Mouse (Mus musculus): ENCODE measurements around the gene Fhod1. TPM values are rescaled to one million over a fixed set of nuclear protein-coding genes. Genes with fewer than 3 reads are reported as not detected.
A peak's percentile ranks its signal among the peaks of the same experiment; 100 is the strongest.

The Fhod1 gene
- polyA plus RNA-seq, 1 experiment: 13.0 TPM

GRCm38 (mm10) chr8:105288958-105289732 is 58.6 kb downstream of the Fhod1 start:
- no peaks in the 10 kb centered on the region for H3K9me3 ChIP-seq (replicated peaks; ENCODE audit: control insufficient read depth, insufficient read depth, low read length, poor library complexity, severe bottlenecking)
- H3K36me3 ChIP-seq (ENCODE audit: control insufficient read depth, insufficient read depth, low read length, poor library complexity, severe bottlenecking): no peaks in the 10 kb centered on the region
- H3K27me3 ChIP-seq (ENCODE audit: control insufficient read depth, insufficient read depth, low read length, poor library complexity, severe bottlenecking): no peaks in the 10 kb centered on the region
- peak overlapping the region; percentile 55; the same call in 1 of the 2 replicates for H3K9ac ChIP-seq (ENCODE audit: low read depth, poor library complexity, severe bottlenecking)
- H3K27ac ChIP-seq (ENCODE audit: insufficient read depth, low read length): peak overlapping the region; percentile 51; the same call in 1 of the 2 replicates
- peak overlapping the region; percentile 83 for H3K4me3 ChIP-seq (ENCODE audit: low read depth, low read length)
- TF ChIP-seq EP300 (IDR thresholded peaks at IDR 0.05; ENCODE audit: insufficient read depth, low read depth, low read length) (no peak), POLR2A (IDR thresholded peaks at IDR 0.05; ENCODE audit: insufficient read depth, low read length) (peak; percentile 58)
- peaks cover 2% of the 10 kb centered on the region for H3K4me1 ChIP-seq (ENCODE audit: control insufficient read depth, insufficient read depth, low read length)

- H3K4me1 ChIP-seq (ENCODE audit: control insufficient read depth, insufficient read depth, low read length): peaks cover 2% of the 10 kb centered on the region
- no peaks in the 10 kb centered on the region for H3K36me3 ChIP-seq (ENCODE audit: control insufficient read depth, insufficient read depth, low read length, poor library complexity, severe bottlenecking)
- no peak overlapping the region for H3K4me3 ChIP-seq (ENCODE audit: low read depth, low read length)
- no peaks in the 10 kb centered on the region for H3K9me3 ChIP-seq (replicated peaks; ENCODE audit: control insufficient read depth, insufficient read depth, low read length, poor library complexity, severe bottlenecking)
- H3K27ac ChIP-seq (ENCODE audit: insufficient read depth, low read length): no peak overlapping the region
- no peak for TF ChIP-seq CTCF (IDR thresholded peaks at IDR 0.05; ENCODE audit: low read depth, low read length)
- TF ChIP-seq EP300 (IDR thresholded peaks at IDR 0.05; ENCODE audit: insufficient read depth, low read depth, low read length): no peak
- TF ChIP-seq POLR2A (IDR thresholded peaks at IDR 0.05; ENCODE audit: insufficient read depth, low read length): no peak
- no peak overlapping the region for H3K9ac ChIP-seq (ENCODE audit: low read depth, poor library complexity, severe bottlenecking)
- no peaks in the 10 kb centered on the region for H3K27me3 ChIP-seq (ENCODE audit: control insufficient read depth, insufficient read depth, low read length, poor library complexity, severe bottlenecking)
Measured at GRCm38 (mm10) chr8:105288231-105288630, 59.5 kb downstream of the Fhod1 start.

GRCm38 (mm10) chr8:105286907-105287306 is 60.8 kb downstream of the Fhod1 start:
- H3K27me3 ChIP-seq (ENCODE audit: control insufficient read depth, insufficient read depth, low read length, poor library complexity, severe bottlenecking): no peaks in the 10 kb centered on the region
- H3K27ac ChIP-seq (ENCODE audit: insufficient read depth, low read length): no peak overlapping the region
- TF ChIP-seq EP300 (IDR thresholded peaks at IDR 0.05; ENCODE audit: insufficient read depth, low read depth, low read length) (no peak), CTCF (IDR thresholded peaks at IDR 0.05; ENCODE audit: low read depth, low read length) (no peak), POLR2A (IDR thresholded peaks at IDR 0.05; ENCODE audit: insufficient read depth, low read length) (no peak)
- no peaks in the 10 kb centered on the region for H3K36me3 ChIP-seq (ENCODE audit: control insufficient read depth, insufficient read depth, low read length, poor library complexity, severe bottlenecking)
- peaks cover 2% of the 10 kb centered on the region for H3K4me1 ChIP-seq (ENCODE audit: control insufficient read depth, insufficient read depth, low read length)
- no peak overlapping the region for H3K4me3 ChIP-seq (ENCODE audit: low read depth, low read length)
- H3K9ac ChIP-seq (ENCODE audit: low read depth, poor library complexity, severe bottlenecking): no peak overlapping the region
- H3K9me3 ChIP-seq (replicated peaks; ENCODE audit: control insufficient read depth, insufficient read depth, low read length, poor library complexity, severe bottlenecking): no peaks in the 10 kb centered on the region

DNA sequence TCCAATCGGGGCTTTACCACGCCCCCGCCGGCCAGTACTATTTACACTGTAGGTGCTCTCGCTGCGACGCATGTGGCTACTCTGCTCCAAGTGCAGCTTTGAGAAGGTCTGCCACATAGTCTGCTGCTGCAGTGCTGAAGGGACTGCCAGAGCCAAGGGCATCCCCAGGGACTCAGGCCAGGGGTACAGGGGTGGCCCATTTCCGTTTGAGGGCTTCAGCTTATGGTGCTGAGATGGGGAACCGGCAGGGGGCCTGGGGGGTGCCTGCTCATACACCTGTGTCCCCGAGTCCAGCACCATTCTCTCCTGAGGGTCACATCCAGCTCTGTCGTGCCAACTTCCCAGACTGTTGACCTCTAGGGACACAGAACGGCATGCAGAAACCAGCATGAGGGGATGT is 62.2 kb downstream of the Fhod1 start:
- H3K4me3 ChIP-seq (ENCODE audit: low read depth, low read length): no peak overlapping the region
- no peak overlapping the region for H3K27ac ChIP-seq (ENCODE audit: insufficient read depth, low read length)
- H3K36me3 ChIP-seq (ENCODE audit: control insufficient read depth, insufficient read depth, low read length, poor library complexity, severe bottlenecking): no peaks in the 10 kb centered on the region
- no peak for TF ChIP-seq POLR2A (IDR thresholded peaks at IDR 0.05; ENCODE audit: insufficient read depth, low read length)
- no peak for TF ChIP-seq CTCF (IDR thresholded peaks at IDR 0.05; ENCODE audit: low read depth, low read length)
- no peak for TF ChIP-seq EP300 (IDR thresholded peaks at IDR 0.05; ENCODE audit: insufficient read depth, low read depth, low read length)
- H3K9ac ChIP-seq (ENCODE audit: low read depth, poor library complexity, severe bottlenecking): no peak overlapping the region
- H3K27me3 ChIP-seq (ENCODE audit: control insufficient read depth, insufficient read depth, low read length, poor library complexity, severe bottlenecking): no peaks in the 10 kb centered on the region
- no peaks in the 10 kb centered on the region for H3K9me3 ChIP-seq (replicated peaks; ENCODE audit: control insufficient read depth, insufficient read depth, low read length, poor library complexity, severe bottlenecking)
- H3K4me1 ChIP-seq (ENCODE audit: control insufficient read depth, insufficient read depth, low read length): peaks cover 2% of the 10 kb centered on the region

- no peak overlapping the region for H3K27ac ChIP-seq (ENCODE audit: insufficient read depth, low read length)
- no peaks in the 10 kb centered on the region for H3K27me3 ChIP-seq (ENCODE audit: control insufficient read depth, insufficient read depth, low read length, poor library complexity, severe bottlenecking)
- H3K4me1 ChIP-seq (ENCODE audit: control insufficient read depth, insufficient read depth, low read length): peaks cover 2% of the 10 kb centered on the region
- H3K4me3 ChIP-seq (ENCODE audit: low read depth, low read length): peak overlapping the region; percentile 34
- no peak overlapping the region for H3K9ac ChIP-seq (ENCODE audit: low read depth, poor library complexity, severe bottlenecking)
- H3K36me3 ChIP-seq (ENCODE audit: control insufficient read depth, insufficient read depth, low read length, poor library complexity, severe bottlenecking): no peaks in the 10 kb centered on the region
- TF ChIP-seq EP300 (IDR thresholded peaks at IDR 0.05; ENCODE audit: insufficient read depth, low read depth, low read length): peak; percentile 69; the same call in 1 of the 2 replicates
- no peak for TF ChIP-seq POLR2A (IDR thresholded peaks at IDR 0.05; ENCODE audit: insufficient read depth, low read length)
- TF ChIP-seq CTCF (IDR thresholded peaks at IDR 0.05; ENCODE audit: low read depth, low read length): peak; percentile 99
- no peaks in the 10 kb centered on the region for H3K9me3 ChIP-seq (replicated peaks; ENCODE audit: control insufficient read depth, insufficient read depth, low read length, poor library complexity, severe bottlenecking)
Measured at GRCm38 (mm10) chr8:105283074-105283473, 64.7 kb downstream of the Fhod1 start.

- Histone ChIP-seq H3K36me3 (ENCODE audit: control insufficient read depth, insufficient read depth, low read length, poor library complexity, severe bottlenecking) (no peaks in the 10 kb centered on the region), H3K9me3 (replicated peaks; ENCODE audit: control insufficient read depth, insufficient read depth, low read length, poor library complexity, severe bottlenecking) (no peaks in the 10 kb centered on the region), H3K4me1 (ENCODE audit: control insufficient read depth, insufficient read depth, low read length) (peaks cover 2% of the 10 kb centered on the region), H3K27ac (ENCODE audit: insufficient read depth, low read length) (no peak overlapping the region), H3K9ac (ENCODE audit: low read depth, poor library complexity, severe bottlenecking) (no peak overlapping the region), H3K27me3 (ENCODE audit: control insufficient read depth, insufficient read depth, low read length, poor library complexity, severe bottlenecking) (peaks cover 4% of the 10 kb centered on the region; the same call in 1 of the 2 replicates), H3K4me3 (ENCODE audit: low read depth, low read length) (no peak overlapping the region)
- no peak for TF ChIP-seq POLR2A (IDR thresholded peaks at IDR 0.05; ENCODE audit: insufficient read depth, low read length)
- TF ChIP-seq EP300 (IDR thresholded peaks at IDR 0.05; ENCODE audit: insufficient read depth, low read depth, low read length): no peak
- TF ChIP-seq CTCF (IDR thresholded peaks at IDR 0.05; ENCODE audit: low read depth, low read length): no peak
Measured at GRCm38 (mm10) chr8:105282239-105282638, 65.5 kb downstream of the Fhod1 start.
